Comparison of ENCODE assay signal across 11 mouse cellular contexts in the genomic region with DNA sequence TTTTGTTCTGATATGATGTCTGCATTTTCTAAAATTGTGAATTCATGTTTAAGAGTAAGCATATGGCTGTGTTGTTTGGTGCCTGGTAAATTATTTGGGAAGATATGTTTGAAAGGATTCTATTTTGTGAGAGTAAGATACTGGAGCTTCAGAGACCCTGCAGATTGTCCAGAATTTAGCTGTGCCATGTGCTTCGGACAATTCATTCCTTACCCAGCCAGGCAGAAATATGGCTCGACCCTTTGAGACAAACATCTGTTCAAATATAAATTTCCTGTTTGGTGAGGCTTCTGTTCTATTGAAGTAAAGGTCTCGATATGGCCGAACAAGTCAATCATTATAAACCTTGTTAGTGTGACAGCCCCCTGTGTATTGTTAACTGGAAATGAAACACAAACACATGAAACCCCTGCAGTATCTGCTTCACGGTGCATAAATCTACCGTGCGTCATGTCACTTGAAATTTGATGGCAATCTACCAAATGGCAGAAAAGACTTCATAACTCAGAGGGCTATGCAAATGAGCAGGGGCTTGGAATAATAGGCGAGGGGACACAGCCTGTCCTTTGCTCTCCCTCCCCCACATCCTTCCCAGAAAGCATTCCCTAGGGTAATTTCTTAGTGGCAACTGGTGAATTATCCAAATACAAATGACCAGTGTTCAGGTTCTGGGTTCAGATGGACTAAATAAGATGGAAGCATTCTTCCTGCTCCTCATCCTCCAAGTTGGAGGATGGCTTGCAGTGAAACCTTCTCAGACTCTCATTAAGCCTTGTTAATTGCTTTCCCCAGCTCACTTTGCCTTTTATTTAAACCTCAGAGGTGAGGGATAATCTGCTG.
DNase-seq lines count a peak whose midpoint lies in the region; ATAC-seq lines count a peak whose summit lies in the region.
"Had no signal": no experiment of that assay in that cellular context is flagged by ENCODE, and none has a peak within 500 bp of the region (broad histone marks: within the 10 kb centered on the region; RNA-seq: fewer than 3 reads in every experiment).

No protein-coding gene starts in this region.

- no peaks in the 10 kb centered on the region for H3K36me3 ChIP-seq in embryonic facial prominence, embryonic 14.5 days (ENCODE audit: control insufficient read depth, insufficient read depth, low read length)
- H3K36me3 ChIP-seq in hindbrain, embryonic 15.5 days: no peaks in the 10 kb centered on the region
- H3K36me3 ChIP-seq in neural tube, embryonic 11.5 days (ENCODE audit: control insufficient read depth, insufficient read depth, low read length): no peaks in the 10 kb centered on the region
- H3K36me3 ChIP-seq: limb, embryonic 10.5 days had no signal

- H3K4me1 ChIP-seq in embryonic facial prominence, embryonic 14.5 days (ENCODE audit: control insufficient read depth, insufficient read depth, low read length): no peaks in the 10 kb centered on the region
- H3K4me1 ChIP-seq in hindbrain, embryonic 15.5 days (replicated peaks): peaks cover 9% of the 10 kb centered on the region
- 0 out of 2 replicates have a peak, but pooled peaks cover 6% of the 10 kb centered on the region for H3K4me1 ChIP-seq in neural tube, embryonic 11.5 days (ENCODE audit: control insufficient read depth, insufficient read depth, low read length)

- H3K27me3 ChIP-seq in embryonic facial prominence, embryonic 14.5 days (replicated peaks; ENCODE audit: control insufficient read depth, insufficient read depth, low read length): no peaks in the 10 kb centered on the region
- H3K27me3 ChIP-seq in hindbrain, embryonic 15.5 days: no peaks in the 10 kb centered on the region
- H3K27me3 ChIP-seq in neural tube, embryonic 11.5 days (ENCODE audit: control insufficient read depth, insufficient read depth, low read length): no peaks in the 10 kb centered on the region

- 26% methylated on average over 8 of the region's 8 CpGs for WGBS in embryonic facial prominence, embryonic 14.5 days
- 6% methylated on average over 8 of the region's 8 CpGs for WGBS in hindbrain, embryonic 15.5 days
- WGBS in neural tube, embryonic 11.5 days: 20% methylated on average over 8 of the region's 8 CpGs

- DNase-seq in embryo, embryonic 10 days (ENCODE audit: low spot score): peak; percentile 27
- peak; percentile 5 for DNase-seq in embryonic facial prominence, embryonic 14.5 days (ENCODE audit: low spot score)
- DNase-seq in neural tube, embryonic 11.5 days (ENCODE audit: low spot score): peak; percentile 43
- DNase-seq in B cell, adult 2 months: no peak
- DNase-seq in urinary bladder, adult 2 months (ENCODE audit: low spot score): no peak
- no peak for DNase-seq in thymus, postnatal 25 days
- DNase-seq: liver, postnatal 0 days; thymus, postnatal 4 days had no signal

- H3K9me3 ChIP-seq in embryonic facial prominence, embryonic 14.5 days (ENCODE audit: control insufficient read depth, low read length): no peaks in the 10 kb centered on the region
- no peaks in the 10 kb centered on the region for H3K9me3 ChIP-seq in hindbrain, embryonic 15.5 days
- no peaks in the 10 kb centered on the region for H3K9me3 ChIP-seq in neural tube, embryonic 11.5 days (ENCODE audit: control insufficient read depth, low read length)
- H3K9me3 ChIP-seq: limb, embryonic 10.5 days had no signal

- no peak for ATAC-seq in embryonic facial prominence, embryonic 14.5 days (ENCODE audit: low read depth)
- ATAC-seq in hindbrain, embryonic 15.5 days (ENCODE audit: low FRiP score, low read depth): peak; percentile 72
- ATAC-seq in neural tube, embryonic 11.5 days (ENCODE audit: insufficient read depth, low FRiP score, low TSS enrichment): peak; percentile 83
- ATAC-seq: liver, postnatal 0 days had no signal

- H3K9ac ChIP-seq in embryonic facial prominence, embryonic 14.5 days (ENCODE audit: low read depth, low read length): no peak overlapping the region
- H3K9ac ChIP-seq in hindbrain, embryonic 15.5 days: no peak overlapping the region
- H3K9ac ChIP-seq in neural tube, embryonic 11.5 days (ENCODE audit: low read length): no peak overlapping the region
- H3K9ac ChIP-seq: liver, postnatal 0 days had no signal

- H3K4me2 ChIP-seq in embryonic facial prominence, embryonic 14.5 days (ENCODE audit: low read depth, low read length): no peak overlapping the region
- peak overlapping the region; percentile 2; the same call in 1 of the 2 replicates for H3K4me2 ChIP-seq in hindbrain, embryonic 15.5 days
- H3K4me2 ChIP-seq in neural tube, embryonic 11.5 days (ENCODE audit: low read depth): no peak overlapping the region
- H3K4me2 ChIP-seq: heart, embryonic 11.5 days had no signal

- H3K4me3 ChIP-seq in embryonic facial prominence, embryonic 14.5 days (ENCODE audit: low read depth, low read length): no peak overlapping the region
- no peak overlapping the region for H3K4me3 ChIP-seq in hindbrain, embryonic 15.5 days
- no peak overlapping the region for H3K4me3 ChIP-seq in neural tube, embryonic 11.5 days (ENCODE audit: low read depth, low read length)
- H3K4me3 ChIP-seq: limb, embryonic 10.5 days had no signal

- no peak overlapping the region for H3K27ac ChIP-seq in embryonic facial prominence, embryonic 14.5 days (replicated peaks; ENCODE audit: low read depth, low read length)
- no peak overlapping the region; the same call in 1 of the 2 replicates for H3K27ac ChIP-seq in hindbrain, embryonic 15.5 days (replicated peaks)
- no peak overlapping the region for H3K27ac ChIP-seq in neural tube, embryonic 11.5 days (ENCODE audit: low read depth, low read length)
- H3K27ac ChIP-seq: limb, embryonic 10.5 days had no signal

Comparison
In these comparisons a context has a peak if more than half of its experiments do, and no peak if none do; other contexts are left out.
1. DNase-seq: peak in embryo, embryonic 10 days (single experiment), embryonic facial prominence, embryonic 14.5 days (single experiment) and neural tube, embryonic 11.5 days (single experiment); none in B cell, adult 2 months (0 of 2), urinary bladder, adult 2 months (single experiment) and thymus, postnatal 25 days (single experiment).